Mouse (Mus musculus) liver, adult 2 months (tissue): ENCODE measurements around the gene Extl2.

Experiments used
- CTCF ChIP-seq: fragments of 200-500 bp; IDR thresholded peaks from 2 replicates; pipeline ENCODE4 v1.5.1; 2011; ENCODE audit warnings: low read depth, low read length, control low read depth
- POLR2A ChIP-seq: fragments of 200-500 bp; IDR thresholded peaks from 2 replicates; pipeline ENCODE4 v1.6.1; 2011; ENCODE audit warnings: low read length, control low read depth; ENCODE audit not compliant: insufficient read depth; ENCODE audit errors: extremely low read depth

DNA sequence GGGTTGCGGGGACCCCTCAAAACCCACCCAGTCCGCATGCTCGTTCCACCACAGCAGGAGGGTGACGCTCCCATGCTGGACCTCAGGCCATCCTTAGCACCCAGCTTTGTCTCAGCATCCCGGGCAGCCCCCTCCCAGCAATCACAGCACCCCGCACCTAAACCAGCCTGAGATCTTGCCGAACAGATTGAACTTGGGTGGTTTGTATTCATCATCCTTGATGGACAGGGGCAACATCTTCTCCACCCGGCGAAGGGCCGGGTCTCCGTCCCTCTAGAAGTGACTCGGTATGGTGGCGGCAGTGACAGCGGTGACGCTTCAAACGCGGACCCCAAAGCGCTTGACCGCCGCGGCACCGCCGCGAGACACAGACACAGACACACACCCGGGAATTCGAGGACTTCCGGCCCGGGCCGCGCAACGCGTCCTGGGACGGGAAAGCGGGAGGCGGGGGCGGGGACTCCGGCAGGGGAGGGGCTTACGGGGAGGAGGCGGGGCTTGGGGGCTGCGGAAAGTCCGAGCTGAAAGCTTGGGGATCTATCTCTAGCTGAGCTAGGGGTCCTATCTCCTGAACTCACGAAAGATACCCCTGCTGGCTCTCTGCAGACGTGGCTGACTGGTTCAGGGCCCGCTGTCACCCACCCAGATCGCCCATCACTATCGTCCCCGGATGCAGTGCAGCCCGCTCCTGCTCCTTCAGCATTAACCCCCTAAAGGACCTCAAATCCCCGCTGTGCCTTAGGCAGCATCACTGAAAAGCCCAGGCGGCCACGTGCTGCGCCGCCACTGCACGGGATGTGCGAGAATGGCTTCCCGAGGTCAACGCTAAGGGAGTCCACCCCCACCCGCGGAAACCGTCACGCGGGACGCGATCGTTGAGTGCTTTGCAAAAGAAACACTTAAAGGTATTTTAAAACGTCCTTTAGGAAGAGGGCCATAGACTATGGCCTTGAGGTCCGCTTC lies at the start of gene Extl2, which contains the start of gene Slc30a7:
- TF ChIP-seq CTCF (no peak), POLR2A (peak; percentile 50; the same call in 1 of the 2 replicates)
